Mouse (Mus musculus) cortical plate, adult 2 months (tissue): ENCODE results near the gene Eef1a1. TPM values are rescaled to one million over a fixed set of nuclear protein-coding genes. Genes with fewer than 3 reads are reported as not detected.

Experiments used
- H3K27ac ChIP-seq: fragments of 200-500 bp; 2 replicates; pipeline ENCODE4 v1.5.1; 2012; ENCODE audit warnings: low read length, control low read depth, inconsistent platforms; ENCODE audit not compliant: insufficient read depth
- H3K4me1 ChIP-seq: fragments of 200-500 bp; 2 replicates; pipeline ENCODE4 v1.6.1; 2011; ENCODE audit warnings: low read length; ENCODE audit not compliant: control insufficient read depth, insufficient read depth
- H3K4me3 ChIP-seq: fragments of 200-500 bp; 2 replicates; pipeline ENCODE4 v1.5.1; 2011; ENCODE audit warnings: mild to moderate bottlenecking, low read length, control low read depth; ENCODE audit not compliant: insufficient read depth
- CTCF ChIP-seq: fragments of 200-500 bp; IDR thresholded peaks from 2 replicates; pipeline ENCODE4 v1.5.1; 2011; ENCODE audit warnings: mild to moderate bottlenecking, control low read depth, low read length; ENCODE audit not compliant: insufficient read depth; ENCODE audit errors: extremely low read depth
- POLR2A ChIP-seq: fragments of 200-500 bp; IDR thresholded peaks from 2 replicates; pipeline ENCODE4 v1.6.1; 2011; ENCODE audit warnings: mild to moderate bottlenecking, low read length, control low read depth; ENCODE audit not compliant: insufficient read depth; ENCODE audit errors: extremely low read depth
- polyA plus RNA-seq: library from polyadenylated mRNA; depleted of rRNA; stranded (reverse); fragments of >200 nt; gene quantifications from 2 replicates; pipeline ENCODE4 v1.2.3, GENCODE M21; 2012

Gene Eef1a1
- polyA plus RNA-seq, 1 experiment = 3,313 TPM

DNA sequence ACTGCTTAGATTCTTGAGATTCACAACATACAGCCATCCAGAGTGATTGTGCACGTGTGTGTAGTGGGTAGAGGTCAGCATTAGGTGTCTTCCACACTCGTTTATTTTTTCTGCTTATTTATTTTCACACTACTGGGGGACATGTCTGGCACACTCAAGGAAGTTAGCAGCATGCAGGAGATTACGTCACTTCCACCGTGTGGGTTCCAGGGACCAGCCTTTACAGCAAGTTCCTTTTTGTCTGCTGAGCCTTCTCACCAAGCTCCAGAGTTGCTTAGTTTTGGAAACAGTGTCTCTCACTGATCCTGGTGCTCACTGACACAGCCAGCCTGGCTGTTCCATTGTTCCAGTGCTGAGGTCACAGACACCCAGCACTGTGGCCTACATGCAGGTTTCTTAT, 37.6 kb downstream of the Eef1a1 start:
- Histone ChIP-seq H3K4me1 (no peaks in the 10 kb centered on the region), H3K4me3 (no peak overlapping the region), H3K27ac (no peak overlapping the region)
- TF ChIP-seq POLR2A (no peak), CTCF (no peak)

DNA sequence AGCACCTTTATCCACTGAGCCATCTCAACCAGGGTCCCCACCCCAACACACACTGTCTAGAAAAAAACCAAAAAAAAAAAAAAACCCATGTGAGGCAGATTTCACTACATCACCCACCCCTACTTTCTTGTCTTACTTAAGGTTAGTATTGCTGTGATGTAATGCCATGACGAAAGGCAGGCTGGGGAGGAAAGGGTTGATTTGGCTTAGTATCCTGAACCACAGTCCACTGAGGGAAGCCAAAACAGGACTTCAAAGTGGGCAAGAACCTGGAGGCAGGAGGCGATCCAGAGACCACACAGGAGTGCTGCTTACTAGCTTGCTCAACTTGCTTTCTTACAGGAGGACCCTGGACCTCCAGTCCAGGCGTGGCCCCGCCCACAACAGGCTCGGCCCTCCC, 38.5 kb downstream of the Eef1a1 start:
- TF ChIP-seq POLR2A = no peak
- no peak for TF ChIP-seq CTCF

DNA sequence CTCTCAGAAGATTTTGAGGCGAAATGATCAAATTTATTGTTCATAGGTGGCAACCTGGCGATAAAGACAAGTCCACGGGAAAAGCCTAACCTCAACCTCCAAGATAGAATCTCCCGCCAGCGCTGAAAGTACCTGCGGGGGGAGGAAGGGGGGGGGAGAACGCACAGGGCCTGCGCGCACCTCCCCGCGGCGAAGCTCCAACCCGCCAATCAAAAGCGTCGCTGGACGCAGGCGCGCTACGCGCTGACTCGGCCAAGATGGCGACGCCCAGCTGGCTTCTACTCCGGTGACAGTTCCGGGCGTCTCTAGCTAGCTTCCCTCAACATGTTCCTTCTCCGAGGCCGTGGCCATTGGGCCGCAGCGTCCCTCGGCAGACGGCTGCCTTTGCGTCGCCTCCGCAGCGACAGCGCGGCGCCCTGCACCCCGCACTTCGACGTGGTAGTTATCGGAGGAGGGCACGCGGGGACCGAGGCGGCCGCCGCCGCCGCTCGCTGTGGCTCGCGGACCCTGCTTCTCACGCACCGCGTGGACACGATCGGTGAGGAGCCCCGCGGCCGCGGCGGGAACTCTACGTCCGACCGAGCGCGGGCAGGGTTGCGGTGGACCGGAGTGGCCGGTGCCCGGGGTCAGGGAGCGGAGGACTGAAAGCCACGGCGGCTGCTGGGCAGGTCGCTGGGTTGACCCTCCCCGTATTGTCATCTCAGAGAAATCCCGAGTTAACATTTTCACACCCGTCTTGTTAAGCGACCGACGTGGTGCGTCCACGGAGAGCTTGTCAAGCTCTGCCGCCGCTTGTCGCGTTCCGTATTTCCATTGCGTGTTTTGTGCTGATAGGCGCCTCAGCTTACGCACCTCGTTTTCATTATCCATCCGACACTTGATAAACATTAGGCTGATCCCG, 40.7 kb downstream of the Eef1a1 start, which contains the start of the genes Mto1 and Gm17324:
Gene Mto1 (plus strand): TSS at position 236 of the 901 bp plus-strand sequence.
Gene Gm17324 (minus strand): TSS at position 814 of the 901 bp plus-strand sequence.
- TF ChIP-seq POLR2A (peak; percentile 95), CTCF (no peak)
- peak within 1 kb of the TSS; percentile 63 for H3K4me3 ChIP-seq

More for the DNA sequence above, 38.5 kb downstream of the Eef1a1 start:
- Histone ChIP-seq H3K4me3 (no peak overlapping the region), H3K4me1 (no peaks in the 10 kb centered on the region), H3K27ac (no peak overlapping the region)

DNA sequence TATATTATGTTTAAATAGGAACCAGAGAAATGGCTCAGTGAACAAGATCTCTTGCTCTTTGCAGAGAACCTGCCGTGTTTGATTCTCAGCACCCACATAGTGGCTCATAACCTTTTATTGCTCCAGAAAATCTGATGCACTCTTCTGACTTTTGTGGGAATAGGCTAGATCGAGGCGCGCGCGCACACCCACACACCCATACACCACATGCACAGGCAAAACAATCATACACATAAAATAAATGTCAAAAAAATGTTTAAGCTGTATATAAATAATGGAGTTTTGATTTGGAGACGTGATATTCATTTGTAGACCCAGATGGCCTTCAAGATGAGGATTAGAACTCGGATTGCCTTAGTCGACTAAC, 41.4 kb downstream of the Eef1a1 start:
- Histone ChIP-seq H3K4me3 (peak overlapping the region; percentile 63), H3K27ac (no peak overlapping the region), H3K4me1 (no peaks in the 10 kb centered on the region)
- TF ChIP-seq CTCF (no peak), POLR2A (no peak)

More for the DNA sequence above, 40.7 kb downstream of the Eef1a1 start, which contains the start of the genes Mto1 and Gm17324:
- Histone ChIP-seq H3K27ac (peak within 1 kb of the TSS; percentile 64), H3K4me1 (no peaks in the 10 kb centered on the region)

DNA sequence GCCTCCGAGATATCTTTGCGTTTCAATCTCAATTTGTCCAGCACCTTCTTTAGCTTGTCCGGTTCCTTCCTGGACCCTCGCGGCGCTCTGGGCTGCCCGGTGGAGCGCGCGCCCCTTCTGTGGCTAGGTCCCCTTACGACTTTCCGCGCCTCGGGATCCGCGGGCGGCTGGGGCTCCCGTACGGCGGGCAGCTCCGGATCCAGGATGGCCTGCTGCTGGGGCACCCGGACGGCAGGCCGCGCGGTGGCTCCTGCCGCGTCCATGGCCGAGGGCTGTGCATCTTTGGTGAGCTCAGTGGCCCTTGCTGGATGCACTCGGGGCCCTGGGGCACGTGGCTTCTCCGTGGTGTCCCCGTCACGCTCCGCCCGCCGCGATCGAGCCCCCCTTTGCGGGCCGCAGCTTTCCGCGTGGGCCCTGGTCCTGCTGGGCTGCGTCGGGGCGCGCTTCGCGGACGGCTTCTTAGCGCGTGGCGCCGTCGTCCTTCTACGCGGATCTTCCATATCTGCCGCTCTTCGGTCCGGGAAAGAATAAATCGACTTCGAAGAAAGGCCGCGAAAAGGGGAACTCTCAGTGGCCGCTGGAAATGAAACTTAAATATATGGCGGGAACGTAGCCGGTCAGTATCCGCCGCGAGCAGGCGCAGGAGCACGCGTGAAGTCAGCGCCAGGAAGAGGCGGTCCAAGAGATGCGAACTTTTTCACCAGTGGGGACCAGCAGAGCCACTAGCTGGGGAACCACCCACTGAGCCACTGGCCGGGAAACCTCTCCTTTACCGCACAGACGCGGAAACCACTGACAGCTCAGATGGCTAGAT, 46.2 kb downstream of the Eef1a1 start, which contains the start of gene Cgas:
Gene Cgas (minus strand): TSS at position 659 of the 814 bp plus-strand sequence.
- Histone ChIP-seq H3K27ac (no peak within 1 kb of the TSS), H3K4me3 (peak within 1 kb of the TSS; percentile 19; the same call in 1 of the 2 replicates), H3K4me1 (no peaks in the 10 kb centered on the region)
- no peak for TF ChIP-seq CTCF
- no peak for TF ChIP-seq POLR2A

DNA sequence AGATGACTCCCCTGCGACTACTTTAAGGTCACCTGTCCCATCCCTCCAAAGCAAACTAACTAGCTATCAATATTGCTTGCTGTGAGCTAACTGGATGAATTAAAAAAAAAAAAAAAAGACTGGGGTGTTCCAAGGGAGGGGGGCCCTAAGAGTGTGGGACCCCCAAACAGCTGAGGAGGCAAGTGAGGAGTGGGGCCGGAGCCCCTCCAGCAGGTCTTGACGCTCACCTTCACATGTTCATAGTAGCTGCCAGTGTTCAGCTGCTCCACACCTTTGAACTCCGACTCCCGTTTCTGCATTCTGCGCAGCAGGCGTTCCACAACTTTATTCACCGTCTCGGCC, 46.7 kb downstream of the Eef1a1 start:
- Histone ChIP-seq H3K4me3 (0 out of 2 replicates have a peak overlapping the region, but pooled peaks have one; percentile 19), H3K4me1 (no peaks in the 10 kb centered on the region), H3K27ac (no peak overlapping the region)
- TF ChIP-seq CTCF = no peak
- TF ChIP-seq POLR2A = no peak

DNA sequence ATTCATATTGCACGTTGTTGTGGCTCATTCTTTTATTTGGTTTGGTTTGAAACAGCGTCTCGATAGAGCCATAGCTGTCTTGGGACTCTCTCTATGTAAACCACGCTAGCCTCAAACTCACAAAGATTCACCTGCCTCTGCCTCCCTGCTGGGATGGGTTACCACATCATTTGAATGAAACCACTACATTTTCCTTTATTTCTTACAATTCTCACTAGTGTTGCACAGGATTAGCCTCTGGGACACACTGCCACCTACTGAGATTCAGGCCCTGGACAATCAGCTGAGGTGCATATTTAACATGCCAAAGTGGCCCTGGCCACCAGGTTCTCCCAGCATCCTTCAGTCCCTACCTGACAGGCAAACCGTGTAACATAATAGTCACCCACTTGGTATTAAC, 49.5 kb downstream of the Eef1a1 start:
- Histone ChIP-seq H3K4me3 (no peak overlapping the region), H3K4me1 (no peaks in the 10 kb centered on the region), H3K27ac (no peak overlapping the region)
- TF ChIP-seq CTCF (no peak), POLR2A (no peak)

DNA sequence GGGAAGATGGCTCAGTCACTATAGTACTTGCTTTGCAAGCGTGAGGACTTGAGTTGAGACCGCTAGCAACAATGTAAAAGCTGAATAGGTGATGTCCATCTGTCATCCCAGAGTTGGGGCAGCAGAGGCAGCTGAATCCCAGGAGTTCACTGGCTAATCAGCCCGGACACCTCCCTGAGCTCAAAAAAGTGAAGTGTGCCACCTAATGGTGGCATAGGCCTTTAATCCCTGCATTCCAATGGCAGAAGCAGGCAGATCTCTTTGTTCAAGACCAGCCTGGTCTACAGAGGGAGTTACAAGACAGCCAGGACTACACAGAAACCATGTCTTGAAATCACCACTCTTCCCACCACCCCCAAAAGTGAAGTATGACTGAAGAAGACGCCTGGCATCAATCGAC, 56.5 kb downstream of the Eef1a1 start:
- Histone ChIP-seq H3K4me3 (no peak overlapping the region), H3K4me1 (no peaks in the 10 kb centered on the region), H3K27ac (no peak overlapping the region)
- no peak for TF ChIP-seq POLR2A
- no peak for TF ChIP-seq CTCF

DNA sequence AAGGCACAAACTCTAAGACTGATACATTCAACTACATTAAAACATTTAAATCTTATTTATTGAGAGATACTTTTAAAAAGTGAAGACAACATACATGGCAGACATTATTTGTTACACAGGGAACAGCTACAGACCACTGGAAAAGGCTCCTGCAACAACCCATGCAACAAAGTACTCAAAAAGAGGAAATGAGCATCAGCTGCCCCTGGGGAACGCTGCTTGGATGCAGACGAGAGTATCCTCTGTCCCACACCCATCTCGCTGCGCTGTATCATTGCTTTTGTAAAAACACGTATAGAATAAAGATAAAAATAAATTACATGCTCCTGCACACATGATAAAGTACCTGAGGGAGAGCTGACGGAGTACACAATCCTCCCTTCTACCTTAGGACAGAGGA, 58.5 kb downstream of the Eef1a1 start:
- Histone ChIP-seq H3K27ac (no peak overlapping the region), H3K4me1 (no peaks in the 10 kb centered on the region), H3K4me3 (no peak overlapping the region)
- TF ChIP-seq CTCF (no peak), POLR2A (no peak)

DNA sequence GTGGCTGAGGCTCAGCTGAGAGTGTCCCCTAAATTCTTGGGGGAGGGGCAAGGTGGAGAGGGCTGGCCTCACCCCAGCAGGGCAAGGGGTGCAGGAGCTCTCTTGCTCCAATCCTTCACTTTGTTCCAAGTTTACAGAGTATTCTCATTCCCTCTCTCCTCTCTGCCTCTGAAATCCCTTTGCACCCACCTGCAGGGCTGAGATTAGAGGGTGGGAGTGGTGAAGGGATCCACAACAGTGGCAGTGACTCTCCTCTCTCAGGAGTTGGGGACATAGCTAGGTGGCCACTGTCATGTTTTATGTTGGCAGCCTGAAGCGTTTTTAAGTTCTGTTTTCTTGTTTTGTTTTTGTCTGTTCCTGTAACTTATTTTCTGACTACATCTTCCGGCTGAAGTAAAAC, 59.4 kb downstream of the Eef1a1 start:
- H3K4me1 ChIP-seq = no peaks in the 10 kb centered on the region
- H3K4me3 ChIP-seq = no peak overlapping the region
- H3K27ac ChIP-seq = no peak overlapping the region
- TF ChIP-seq CTCF (no peak), POLR2A (no peak)
